Mouse (Mus musculus): ENCODE measurements at regions not wholly inside any gene's neighbourhood (a gene's known extent, or its start where the extent isn't known, plus 50 kb on each side); places are given as distances from the start of the nearest gene placed in this dataset.

DNA sequence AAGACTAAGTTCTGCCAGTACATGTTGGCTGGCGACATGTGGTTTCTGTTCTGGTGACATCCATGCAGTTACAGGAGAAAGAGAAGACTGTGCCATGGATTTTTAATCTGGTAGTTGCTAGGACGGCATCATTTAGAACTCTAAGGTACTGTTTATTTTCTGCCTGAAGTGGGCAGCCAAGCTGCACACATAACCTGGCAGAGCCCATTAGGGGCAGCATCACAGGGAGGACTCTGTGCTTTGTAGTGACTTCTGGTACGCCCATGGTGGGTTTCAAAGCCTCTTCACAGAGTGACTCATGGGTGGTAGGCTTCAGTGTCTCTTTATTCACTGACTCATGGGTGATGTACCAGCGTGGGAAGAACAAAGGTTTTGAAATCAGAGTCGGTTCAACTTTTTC lies 792.8 kb downstream of the Nr2f2 start:
- WGBS: 77% methylated on average over 5 of the region's 5 CpGs
- H3K9ac ChIP-seq (ENCODE audit: low read depth, low read length): no peak overlapping the region
- H3K27me3 ChIP-seq (ENCODE audit: control insufficient read depth, insufficient read depth, low read length): peaks cover 2% of the 10 kb centered on the region; the same call in 1 of the 2 replicates
- no peak overlapping the region for H3K4me2 ChIP-seq (replicated peaks; ENCODE audit: low read depth, low read length)
- H3K4me1 ChIP-seq (replicated peaks; ENCODE audit: control insufficient read depth, insufficient read depth, low read length): no peaks in the 10 kb centered on the region
- ATAC-seq (ENCODE audit: low FRiP score) (no peak), DNase-seq (ENCODE audit: low spot score) (no peak)
- H3K4me3 ChIP-seq (ENCODE audit: low read depth, low read length): no peak overlapping the region
- no peak overlapping the region for H3K27ac ChIP-seq (ENCODE audit: low read depth, low read length)
- no peaks in the 10 kb centered on the region for H3K9me3 ChIP-seq (ENCODE audit: control insufficient read depth, low read length)
- no peaks in the 10 kb centered on the region for H3K36me3 ChIP-seq (ENCODE audit: control insufficient read depth, insufficient read depth, low read length)

DNA sequence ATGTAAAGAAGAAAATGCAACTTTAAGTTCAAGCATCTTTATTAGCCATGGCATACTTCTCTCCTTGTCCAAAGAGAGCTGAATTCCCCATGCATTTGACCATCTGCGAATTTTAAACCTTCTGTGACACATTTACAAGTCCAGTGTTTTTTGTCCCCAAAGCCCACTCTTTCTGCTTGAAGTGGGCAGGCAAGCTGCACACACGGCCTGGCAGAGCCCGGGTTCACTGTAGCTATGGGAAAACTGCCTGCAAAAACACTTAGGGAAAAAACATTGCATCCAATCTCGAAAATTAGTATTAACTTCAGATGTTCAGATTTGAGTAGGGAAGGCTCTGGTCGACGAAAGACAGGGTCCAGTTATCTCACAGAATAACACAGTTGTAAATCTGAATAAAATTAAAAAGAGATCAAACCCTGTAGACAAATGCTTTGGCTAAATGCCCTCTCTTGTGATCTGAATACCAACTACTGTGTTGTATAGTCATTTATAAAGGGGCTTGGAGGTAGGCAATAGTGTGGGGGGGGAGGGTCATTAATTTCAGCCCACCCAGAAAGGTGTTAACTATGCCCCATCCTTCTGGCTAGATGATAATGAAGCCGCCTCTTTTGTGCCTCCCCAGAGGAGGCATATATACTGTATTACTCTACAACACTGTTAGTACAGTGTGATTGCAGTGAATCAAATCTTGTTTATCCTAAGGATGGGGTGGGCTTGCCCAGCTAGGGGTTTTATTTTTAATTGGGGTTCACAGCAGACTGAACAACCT lies 793.7 kb downstream of the Nr2f2 start:
- no peak overlapping the region for H3K27ac ChIP-seq (ENCODE audit: low read depth, low read length)
- no peaks in the 10 kb centered on the region for H3K9me3 ChIP-seq (ENCODE audit: control insufficient read depth, low read length)
- H3K4me2 ChIP-seq (replicated peaks; ENCODE audit: low read depth, low read length): no peak overlapping the region
- ATAC-seq (ENCODE audit: low FRiP score) (no peak), DNase-seq (ENCODE audit: low spot score) (no peak)
- WGBS: 73% methylated on average over 7 of the region's 7 CpGs
- no peaks in the 10 kb centered on the region for H3K36me3 ChIP-seq (ENCODE audit: control insufficient read depth, insufficient read depth, low read length)
- H3K4me3 ChIP-seq (ENCODE audit: low read depth, low read length): no peak overlapping the region
- H3K4me1 ChIP-seq (replicated peaks; ENCODE audit: control insufficient read depth, insufficient read depth, low read length): no peaks in the 10 kb centered on the region
- no peak overlapping the region for H3K9ac ChIP-seq (ENCODE audit: low read depth, low read length)
- H3K27me3 ChIP-seq (ENCODE audit: control insufficient read depth, insufficient read depth, low read length): peaks cover 2% of the 10 kb centered on the region; the same call in 1 of the 2 replicates

DNA sequence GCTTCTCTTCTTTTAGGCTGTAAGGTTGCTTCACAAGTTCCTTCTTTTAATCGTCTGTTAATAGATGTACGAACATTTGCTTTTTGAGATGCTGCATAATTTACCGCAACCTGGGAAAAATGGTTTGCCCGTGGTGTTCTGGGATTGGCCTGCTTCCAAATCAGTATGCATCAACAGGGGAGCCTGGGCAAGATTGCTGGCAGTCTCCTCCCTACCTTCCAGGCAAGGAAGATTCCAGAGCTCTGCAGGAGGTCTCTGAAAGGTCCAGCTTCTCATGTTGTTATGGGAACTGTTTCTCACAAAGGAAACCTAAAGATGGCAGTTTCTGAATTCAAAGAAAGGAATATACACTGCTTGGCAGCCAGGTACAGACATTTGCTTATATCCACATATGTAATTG lies 799.6 kb downstream of the Nr2f2 start:
- ATAC-seq (ENCODE audit: low FRiP score) (no peak), DNase-seq (ENCODE audit: low spot score) (no peak)
- Histone ChIP-seq H3K4me1 (replicated peaks; ENCODE audit: control insufficient read depth, insufficient read depth, low read length) (no peaks in the 10 kb centered on the region), H3K4me3 (ENCODE audit: low read depth, low read length) (no peak overlapping the region), H3K27me3 (ENCODE audit: control insufficient read depth, insufficient read depth, low read length) (no peaks in the 10 kb centered on the region), H3K27ac (ENCODE audit: low read depth, low read length) (no peak overlapping the region), H3K4me2 (replicated peaks; ENCODE audit: low read depth, low read length) (no peak overlapping the region), H3K9ac (ENCODE audit: low read depth, low read length) (no peak overlapping the region), H3K9me3 (ENCODE audit: control insufficient read depth, low read length) (no peaks in the 10 kb centered on the region), H3K36me3 (ENCODE audit: control insufficient read depth, insufficient read depth, low read length) (no peaks in the 10 kb centered on the region)
- 86% methylated on average over 4 of the region's 4 CpGs for WGBS

DNA sequence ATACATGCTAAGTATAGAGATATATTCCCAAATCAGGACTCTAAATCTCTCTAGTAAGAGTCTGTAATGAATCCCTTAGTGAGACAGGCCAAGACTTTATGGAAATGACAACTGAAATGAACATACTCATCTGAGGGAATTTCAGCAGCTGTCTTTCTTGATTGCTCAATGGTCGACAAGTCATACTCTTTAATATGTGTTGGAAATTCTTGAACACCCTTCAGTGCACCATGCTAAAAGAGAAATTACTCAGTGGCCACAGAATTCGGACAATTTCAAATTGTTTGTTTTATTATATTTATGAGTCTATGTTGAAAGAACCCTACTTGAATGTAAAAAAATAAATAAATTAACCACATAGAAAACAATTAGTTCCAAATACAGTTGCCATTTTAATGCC lies 802.1 kb downstream of the Nr2f2 start:
- Histone ChIP-seq H3K27me3 (ENCODE audit: control insufficient read depth, insufficient read depth, low read length) (no peaks in the 10 kb centered on the region), H3K4me1 (replicated peaks; ENCODE audit: control insufficient read depth, insufficient read depth, low read length) (no peaks in the 10 kb centered on the region), H3K9me3 (ENCODE audit: control insufficient read depth, low read length) (no peaks in the 10 kb centered on the region), H3K4me3 (ENCODE audit: low read depth, low read length) (no peak overlapping the region), H3K4me2 (replicated peaks; ENCODE audit: low read depth, low read length) (no peak overlapping the region), H3K27ac (ENCODE audit: low read depth, low read length) (no peak overlapping the region), H3K9ac (ENCODE audit: low read depth, low read length) (no peak overlapping the region), H3K36me3 (ENCODE audit: control insufficient read depth, insufficient read depth, low read length) (no peaks in the 10 kb centered on the region)
- no peak for DNase-seq (ENCODE audit: low spot score)
- 88% methylated on average over 2 of the region's 2 CpGs for WGBS
- ATAC-seq (ENCODE audit: low FRiP score): no peak

DNA sequence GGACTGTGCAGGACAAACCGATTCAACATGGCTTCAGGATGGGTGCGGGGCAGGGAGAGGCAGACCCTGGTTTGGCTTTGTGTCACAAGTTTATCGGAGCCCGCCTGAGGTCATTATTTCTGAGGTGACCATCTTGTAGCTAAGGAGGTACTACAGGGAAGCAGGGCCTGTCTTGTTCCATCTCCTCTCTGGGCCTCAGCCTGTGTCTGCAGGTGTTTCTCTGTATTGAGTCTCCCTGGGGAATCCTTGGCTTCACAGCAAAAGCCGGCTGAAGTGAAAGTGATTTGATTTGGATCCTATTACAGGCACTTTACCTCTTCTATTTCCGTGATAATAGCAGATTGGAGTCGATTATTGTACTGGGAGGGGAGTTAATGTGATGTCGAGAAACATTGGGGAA lies 805.7 kb upstream of the Arrdc4 start:
- H3K4me2 ChIP-seq (replicated peaks; ENCODE audit: low read depth, low read length): no peak overlapping the region
- H3K36me3 ChIP-seq (ENCODE audit: control insufficient read depth, insufficient read depth, low read length): no peaks in the 10 kb centered on the region
- no peak overlapping the region for H3K4me3 ChIP-seq (ENCODE audit: low read depth, low read length)
- no peak overlapping the region for H3K9ac ChIP-seq (ENCODE audit: low read depth, low read length)
- 66% methylated on average over 8 of the region's 8 CpGs for WGBS
- H3K4me1 ChIP-seq (replicated peaks; ENCODE audit: control insufficient read depth, insufficient read depth, low read length): no peaks in the 10 kb centered on the region
- no peaks in the 10 kb centered on the region for H3K9me3 ChIP-seq (ENCODE audit: control insufficient read depth, low read length)
- no peaks in the 10 kb centered on the region for H3K27me3 ChIP-seq (ENCODE audit: control insufficient read depth, insufficient read depth, low read length)
- no peak for ATAC-seq (ENCODE audit: low FRiP score)
- H3K27ac ChIP-seq (ENCODE audit: low read depth, low read length): no peak overlapping the region
- peak; percentile 20 for DNase-seq (ENCODE audit: low spot score)

DNA sequence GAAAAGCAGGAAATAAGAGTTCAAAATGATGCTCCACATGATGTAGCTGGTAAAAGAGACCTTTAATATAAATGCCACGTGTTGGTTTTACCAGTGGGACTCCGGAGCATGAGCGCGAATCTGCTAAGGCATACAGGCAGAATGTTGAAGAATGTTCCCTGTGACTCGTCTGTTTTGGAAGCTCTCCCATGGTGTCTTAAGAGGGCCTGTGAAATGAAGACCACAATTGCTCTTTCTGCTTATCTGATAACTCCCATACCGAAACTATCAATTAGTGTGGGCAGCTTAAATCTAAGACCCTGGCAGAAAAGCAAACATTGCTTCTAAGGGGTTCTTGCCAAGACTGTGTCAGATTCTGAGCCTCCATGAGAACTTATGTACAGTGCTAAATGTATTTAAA lies 804.9 kb upstream of the Arrdc4 start:
- Histone ChIP-seq H3K4me1 (replicated peaks; ENCODE audit: control insufficient read depth, insufficient read depth, low read length) (no peaks in the 10 kb centered on the region), H3K9me3 (ENCODE audit: control insufficient read depth, low read length) (no peaks in the 10 kb centered on the region), H3K4me2 (replicated peaks; ENCODE audit: low read depth, low read length) (no peak overlapping the region), H3K27ac (ENCODE audit: low read depth, low read length) (no peak overlapping the region), H3K9ac (ENCODE audit: low read depth, low read length) (no peak overlapping the region), H3K36me3 (ENCODE audit: control insufficient read depth, insufficient read depth, low read length) (no peaks in the 10 kb centered on the region), H3K27me3 (ENCODE audit: control insufficient read depth, insufficient read depth, low read length) (no peaks in the 10 kb centered on the region), H3K4me3 (ENCODE audit: low read depth, low read length) (no peak overlapping the region)
- 80% methylated on average over 6 of the region's 6 CpGs for WGBS
- no peak for ATAC-seq (ENCODE audit: low FRiP score)
- DNase-seq (ENCODE audit: low spot score): no peak

DNA sequence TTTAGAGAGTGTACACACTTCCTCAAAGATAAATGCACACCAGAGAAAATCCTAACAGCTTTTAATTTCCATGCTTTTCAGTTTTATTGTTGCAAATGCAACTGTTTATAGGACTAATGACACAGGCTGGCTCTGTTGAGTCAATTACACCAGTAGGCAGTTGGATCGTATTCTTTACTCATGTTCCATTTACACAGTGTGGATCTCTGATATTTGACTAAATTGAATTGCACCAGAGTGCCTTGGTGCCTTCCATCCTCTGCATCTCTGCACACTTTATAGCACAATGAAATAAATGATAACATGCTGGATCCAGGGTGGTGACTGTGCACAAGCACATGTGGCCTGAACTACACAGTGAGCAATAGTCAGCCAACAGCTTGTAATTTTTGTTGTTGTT lies 787.0 kb upstream of the Arrdc4 start:
- no peaks in the 10 kb centered on the region for H3K4me1 ChIP-seq (replicated peaks; ENCODE audit: control insufficient read depth, insufficient read depth, low read length)
- H3K27ac ChIP-seq (ENCODE audit: low read depth, low read length): no peak overlapping the region
- no peaks in the 10 kb centered on the region for H3K9me3 ChIP-seq (ENCODE audit: control insufficient read depth, low read length)
- ATAC-seq (ENCODE audit: low FRiP score) (no peak), DNase-seq (ENCODE audit: low spot score) (no peak)
- no peaks in the 10 kb centered on the region for H3K36me3 ChIP-seq (ENCODE audit: control insufficient read depth, insufficient read depth, low read length)
- WGBS: 79% methylated on average over 1 of the region's 1 CpGs
- no peak overlapping the region for H3K4me2 ChIP-seq (replicated peaks; ENCODE audit: low read depth, low read length)
- no peak overlapping the region for H3K4me3 ChIP-seq (ENCODE audit: low read depth, low read length)
- no peak overlapping the region for H3K9ac ChIP-seq (ENCODE audit: low read depth, low read length)
- no peaks in the 10 kb centered on the region for H3K27me3 ChIP-seq (ENCODE audit: control insufficient read depth, insufficient read depth, low read length)

DNA sequence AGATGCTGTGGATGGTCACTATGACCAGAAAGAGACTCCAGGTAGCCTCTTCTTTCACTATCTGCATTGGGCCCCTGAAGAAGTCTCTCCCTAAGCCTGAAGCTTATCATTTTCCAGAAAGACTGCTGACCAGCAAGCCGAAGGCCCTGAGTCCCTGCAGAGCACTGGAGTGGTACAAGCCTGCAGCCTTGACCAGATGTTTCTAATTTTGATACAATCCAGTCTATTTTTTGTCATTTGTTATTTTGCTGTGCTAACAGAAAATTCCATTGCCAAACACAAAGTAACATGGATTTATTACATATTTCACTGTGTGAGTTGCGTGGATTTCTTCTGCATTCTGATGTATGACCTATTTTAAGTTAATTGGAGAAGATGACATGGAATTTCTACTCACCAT lies 764.9 kb upstream of the Arrdc4 start:
- H3K4me2 ChIP-seq (replicated peaks; ENCODE audit: low read depth, low read length): no peak overlapping the region
- 79% methylated on average over 2 of the region's 2 CpGs for WGBS
- ATAC-seq (ENCODE audit: low FRiP score) (no peak), DNase-seq (ENCODE audit: low spot score) (no peak)
- no peaks in the 10 kb centered on the region for H3K27me3 ChIP-seq (ENCODE audit: control insufficient read depth, insufficient read depth, low read length)
- H3K4me3 ChIP-seq (ENCODE audit: low read depth, low read length): no peak overlapping the region
- no peaks in the 10 kb centered on the region for H3K4me1 ChIP-seq (replicated peaks; ENCODE audit: control insufficient read depth, insufficient read depth, low read length)
- no peak overlapping the region for H3K27ac ChIP-seq (ENCODE audit: low read depth, low read length)
- H3K9ac ChIP-seq (ENCODE audit: low read depth, low read length): no peak overlapping the region
- H3K9me3 ChIP-seq (ENCODE audit: control insufficient read depth, low read length): no peaks in the 10 kb centered on the region
- no peaks in the 10 kb centered on the region for H3K36me3 ChIP-seq (ENCODE audit: control insufficient read depth, insufficient read depth, low read length)

DNA sequence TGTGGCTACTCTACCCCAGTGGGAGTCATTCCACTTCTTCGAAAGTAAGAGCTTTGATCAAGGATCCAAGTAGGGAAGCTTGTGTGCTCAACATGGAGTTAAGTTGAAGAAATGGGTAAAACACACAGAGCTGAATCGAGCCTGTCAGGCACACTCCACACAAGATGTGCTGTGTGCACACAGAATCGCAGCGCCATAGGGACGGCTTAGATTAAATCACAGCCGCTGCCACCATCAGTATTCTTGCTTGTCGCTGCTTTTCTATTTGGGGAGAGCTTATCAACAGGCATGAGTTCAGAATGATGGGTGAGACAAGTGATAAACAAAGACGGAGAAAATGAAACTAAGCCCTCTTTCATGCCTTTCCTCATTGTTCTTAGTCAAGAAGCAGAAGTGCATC lies 761.3 kb upstream of the Arrdc4 start:
- Histone ChIP-seq H3K9me3 (ENCODE audit: control insufficient read depth, low read length) (no peaks in the 10 kb centered on the region), H3K9ac (ENCODE audit: low read depth, low read length) (no peak overlapping the region), H3K4me3 (ENCODE audit: low read depth, low read length) (no peak overlapping the region), H3K4me1 (replicated peaks; ENCODE audit: control insufficient read depth, insufficient read depth, low read length) (no peaks in the 10 kb centered on the region), H3K27me3 (ENCODE audit: control insufficient read depth, insufficient read depth, low read length) (no peaks in the 10 kb centered on the region), H3K27ac (ENCODE audit: low read depth, low read length) (no peak overlapping the region), H3K36me3 (ENCODE audit: control insufficient read depth, insufficient read depth, low read length) (no peaks in the 10 kb centered on the region), H3K4me2 (replicated peaks; ENCODE audit: low read depth, low read length) (no peak overlapping the region)
- DNase-seq (ENCODE audit: low spot score) (no peak), ATAC-seq (ENCODE audit: low FRiP score) (no peak)
- WGBS: 78% methylated on average over 8 of the region's 8 CpGs

All from hindbrain, embryonic 11.5 days (tissue).